Mouse (Mus musculus): ENCODE measurements around the gene Samd1. TPM values are rescaled to one million over a fixed set of nuclear protein-coding genes. Genes with fewer than 3 reads are reported as not detected.
"Not testable (repeated sequence)": the region's sequence is repeated elsewhere in the genome, so short reads cannot be mapped to it uniquely, and the experiment has no call there.

Gene Samd1
- total RNA-seq, 4 experiments from 2014 or later: 26.4 to 28.5 (median 27.2) TPM

DNA sequence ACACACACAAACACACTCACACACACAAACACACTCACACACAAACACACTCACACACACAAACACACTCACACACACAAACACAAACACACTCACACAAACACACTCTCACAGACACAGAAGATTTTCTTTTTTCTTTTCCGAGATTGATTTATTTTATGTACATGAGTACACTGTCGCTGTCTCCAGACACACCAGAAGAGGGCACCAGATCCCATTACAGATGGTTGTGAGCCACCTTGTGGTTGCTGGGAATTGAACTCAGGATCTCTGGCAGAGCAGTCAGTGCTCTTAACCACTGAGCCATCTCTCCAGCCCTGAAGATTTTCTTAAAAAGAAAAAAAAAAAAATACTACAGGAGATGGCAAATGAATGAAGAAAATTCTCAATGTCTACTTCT lies 14.2 kb upstream of the Samd1 start:
- not testable (repeated sequence) for DNase-seq (ENCODE audit: low spot score)

- no peak for DNase-seq (ENCODE audit: low spot score)
Measured at GRCm38 (mm10) chr8:83989243-83989642, 8.2 kb upstream of the Samd1 start.

DNA sequence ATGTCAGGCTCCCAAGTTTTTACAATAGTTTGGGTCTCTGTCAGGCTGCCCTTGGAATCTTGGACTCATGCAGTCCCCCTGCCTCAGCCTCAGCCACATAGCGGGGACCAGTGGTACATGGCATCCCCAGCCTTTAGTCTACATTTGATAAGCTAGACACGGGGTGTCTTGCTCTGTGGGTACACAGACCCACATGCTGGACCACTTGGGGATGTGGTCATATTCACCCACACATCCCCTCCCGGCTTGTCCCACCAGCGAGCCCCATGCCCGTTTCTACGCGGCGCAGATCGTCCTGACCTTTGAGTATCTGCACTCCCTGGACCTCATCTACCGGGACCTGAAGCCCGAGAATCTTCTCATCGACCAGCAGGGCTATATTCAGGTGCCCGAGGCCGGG lies 7.3 kb upstream of the Samd1 start:
- DNase-seq (ENCODE audit: low spot score): no peak

- no peak for DNase-seq (ENCODE audit: low spot score)
Measured at GRCm38 (mm10) chr8:83992488-83992887, 5.0 kb upstream of the Samd1 start.

- DNase-seq (ENCODE audit: low spot score): no peak
Measured at GRCm38 (mm10) chr8:83994030-83994429, 3.4 kb upstream of the Samd1 start.

DNA sequence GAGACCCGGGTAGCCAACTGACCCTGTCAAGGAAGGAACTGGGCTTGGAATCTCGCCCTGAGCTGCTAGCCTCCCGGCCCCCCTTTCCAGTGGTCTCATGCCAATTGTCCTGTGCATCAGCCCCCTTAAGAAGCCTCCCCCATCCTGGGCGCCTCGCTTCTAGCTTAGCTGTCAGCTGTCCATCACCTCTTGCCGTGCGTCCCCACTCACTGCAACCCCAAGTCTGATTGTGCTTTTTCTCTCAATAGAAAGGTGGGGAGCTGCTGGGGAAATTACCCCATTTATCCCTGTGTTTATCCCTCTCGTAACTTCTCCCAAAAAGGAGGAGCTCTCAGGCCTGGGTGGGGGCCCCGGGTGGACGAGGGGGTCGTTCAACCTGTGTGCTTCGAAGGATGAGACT lies 1.5 kb upstream of the Samd1 start:
- DNase-seq (ENCODE audit: low spot score): no peak

DNA sequence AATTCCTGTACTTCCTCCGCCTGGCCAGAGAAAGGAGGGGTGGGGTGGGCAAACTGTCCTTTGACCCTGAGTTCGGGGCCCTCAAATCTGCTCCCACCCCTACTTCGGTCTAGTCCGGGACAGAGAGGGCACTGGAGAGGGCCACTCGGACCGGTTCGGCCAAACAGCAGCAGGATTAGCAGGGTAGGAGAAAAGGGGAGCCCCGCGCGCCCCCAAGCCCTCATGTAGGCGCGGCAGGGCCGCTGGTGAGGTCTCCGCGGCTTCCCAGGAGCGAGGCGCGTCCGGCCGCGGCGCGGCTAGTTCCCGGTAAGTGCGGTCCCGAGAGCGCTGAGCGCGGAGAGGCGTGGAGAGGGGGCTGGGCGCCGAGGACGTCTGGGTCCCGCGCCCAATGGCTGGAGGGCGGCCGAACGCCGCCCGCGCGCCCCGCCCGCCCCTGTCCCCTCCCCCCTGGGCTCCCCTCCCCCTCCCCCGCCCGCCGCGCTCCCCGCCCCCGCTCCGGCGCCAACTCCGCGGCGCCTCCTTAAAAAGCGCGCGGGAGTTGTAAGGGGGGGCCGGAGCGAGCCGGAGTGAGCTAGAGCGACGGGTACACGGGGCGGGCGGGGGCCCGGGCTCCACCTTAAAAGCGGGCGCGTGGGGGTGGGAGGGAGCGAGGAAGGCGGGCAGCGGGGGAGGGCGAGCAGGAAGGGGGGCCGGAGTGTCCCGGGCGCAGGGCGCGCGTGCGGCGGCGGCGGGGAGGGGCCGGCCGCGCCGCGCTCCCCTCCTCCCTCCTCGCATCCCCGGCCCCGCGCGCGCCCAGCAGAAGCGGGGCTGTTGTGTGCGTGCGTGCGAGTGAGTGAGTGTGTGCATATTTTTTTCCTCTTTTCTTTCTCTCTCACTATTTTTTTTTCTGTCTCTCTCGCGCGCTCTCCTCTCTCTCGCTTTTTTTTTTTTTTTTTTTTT lies 636 bp upstream of the Samd1 start:
- DNase-seq (ENCODE audit: low spot score): peak; percentile 85

- DNase-seq (ENCODE audit: low spot score): no peak
Measured at GRCm38 (mm10) chr8:83998231-83999056, 972 bp downstream of the Samd1 start.

- no peak for DNase-seq (ENCODE audit: low spot score)
Measured at GRCm38 (mm10) chr8:83999057-83999705, 1.7 kb downstream of the Samd1 start.

GRCm38 (mm10) chr8:83999825-84000224 lies 2.4 kb downstream of the Samd1 start:
- DNase-seq (ENCODE audit: low spot score): no peak

DNA sequence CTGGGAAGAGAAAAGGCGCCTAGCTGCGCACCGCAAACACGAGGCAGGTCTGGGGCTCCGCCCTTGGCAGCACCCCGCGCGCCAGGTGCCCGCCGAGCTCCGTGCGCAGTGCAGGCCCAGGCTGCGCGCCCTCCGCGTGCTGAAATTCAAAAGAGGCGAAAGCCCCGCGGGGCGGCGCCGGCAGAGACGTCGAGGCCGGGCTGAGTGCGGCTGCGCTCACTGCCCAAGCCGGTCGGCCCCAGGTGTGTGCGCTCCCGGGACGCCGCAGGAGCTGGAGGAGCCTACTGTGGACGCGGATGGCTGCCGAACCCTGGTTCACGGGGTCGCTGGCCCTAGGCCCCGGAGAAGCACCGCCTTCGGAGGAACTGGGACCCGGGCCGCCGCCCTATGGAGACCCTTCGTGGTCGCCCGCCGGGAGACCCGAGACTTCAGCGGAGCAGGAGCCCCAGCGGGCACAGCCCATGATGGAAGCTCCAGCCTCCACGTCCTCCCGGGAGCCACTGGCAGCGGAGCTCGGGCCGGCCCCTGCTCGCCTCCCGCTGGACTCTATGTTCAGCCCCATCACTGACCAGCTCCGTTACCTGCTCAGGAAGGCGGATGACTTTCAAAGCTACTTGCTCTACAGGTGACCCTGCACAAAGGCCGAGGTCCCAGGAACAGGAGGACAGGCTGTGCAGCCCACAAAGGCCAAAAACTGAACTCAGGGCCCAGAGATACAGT lies 4.0 kb downstream of the Samd1 start, which contains the start of gene 1700067K01Rik:
1700067K01Rik (plus strand) TSS at position 222 of the 720 bp plus-strand sequence.
- DNase-seq (ENCODE audit: low spot score): no peak

DNA sequence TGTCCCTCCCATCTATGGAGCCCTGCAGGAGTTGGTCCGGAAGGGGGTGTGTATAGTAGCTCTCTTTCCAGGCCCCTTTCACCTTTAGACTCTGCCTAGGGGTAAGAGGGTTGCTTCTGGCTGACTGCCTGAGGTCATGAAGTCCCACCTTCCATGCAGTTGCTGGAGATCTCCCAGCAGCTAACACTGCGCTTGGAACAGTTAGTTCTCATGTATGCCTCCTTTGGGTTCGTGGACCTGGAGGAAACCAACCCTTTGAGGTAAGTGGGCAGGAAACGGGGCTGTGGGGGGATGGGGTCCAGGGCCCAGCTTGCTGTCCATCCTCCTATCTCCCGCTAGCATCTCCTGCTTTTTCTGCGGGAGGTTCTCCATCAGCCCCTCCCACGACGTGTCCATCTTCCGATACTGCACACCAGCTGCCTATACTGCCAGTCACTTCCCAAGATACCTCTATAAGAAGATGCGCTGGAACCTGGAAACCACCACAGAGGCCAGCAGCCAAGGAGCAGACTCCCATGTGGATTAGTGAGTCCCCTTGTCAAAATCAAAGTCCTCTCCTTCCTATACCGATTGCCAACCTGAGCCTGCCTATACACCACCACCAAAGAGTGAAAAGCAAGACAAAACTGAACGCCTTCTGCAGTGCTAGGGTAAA lies 5.6 kb downstream of the Samd1 start:
- DNase-seq (ENCODE audit: low spot score): no peak

DNA sequence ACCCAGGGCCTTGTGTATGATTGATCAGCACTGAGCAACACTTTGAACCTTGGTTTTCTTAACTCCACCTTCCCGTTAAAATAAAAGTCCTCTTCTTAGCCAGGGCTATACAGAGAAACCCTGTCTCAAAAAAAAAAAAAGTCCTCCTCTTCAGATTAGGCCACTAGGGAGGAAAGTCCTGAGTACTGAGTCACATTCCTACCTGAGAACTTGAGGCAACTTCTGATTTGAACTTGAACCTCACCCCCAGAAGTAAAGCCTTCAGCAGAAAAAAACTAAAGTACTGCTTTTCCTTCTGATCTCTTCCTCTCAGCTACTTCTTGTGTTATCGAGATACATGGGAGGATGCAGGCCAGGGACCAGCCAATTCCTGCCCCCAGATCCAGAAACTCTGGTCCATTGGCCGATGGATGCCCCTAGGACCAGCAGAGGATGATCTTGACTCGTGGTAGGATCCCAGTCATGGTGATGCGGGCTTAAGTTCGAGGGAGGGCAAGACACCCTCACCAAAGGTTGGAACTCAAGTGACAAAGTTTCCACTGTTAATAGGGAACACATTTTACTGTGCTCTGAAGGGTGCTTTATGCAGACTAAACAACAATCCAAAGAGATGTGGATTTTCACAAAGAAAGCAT lies 6.3 kb downstream of the Samd1 start:
- DNase-seq (ENCODE audit: low spot score): no peak

DNA sequence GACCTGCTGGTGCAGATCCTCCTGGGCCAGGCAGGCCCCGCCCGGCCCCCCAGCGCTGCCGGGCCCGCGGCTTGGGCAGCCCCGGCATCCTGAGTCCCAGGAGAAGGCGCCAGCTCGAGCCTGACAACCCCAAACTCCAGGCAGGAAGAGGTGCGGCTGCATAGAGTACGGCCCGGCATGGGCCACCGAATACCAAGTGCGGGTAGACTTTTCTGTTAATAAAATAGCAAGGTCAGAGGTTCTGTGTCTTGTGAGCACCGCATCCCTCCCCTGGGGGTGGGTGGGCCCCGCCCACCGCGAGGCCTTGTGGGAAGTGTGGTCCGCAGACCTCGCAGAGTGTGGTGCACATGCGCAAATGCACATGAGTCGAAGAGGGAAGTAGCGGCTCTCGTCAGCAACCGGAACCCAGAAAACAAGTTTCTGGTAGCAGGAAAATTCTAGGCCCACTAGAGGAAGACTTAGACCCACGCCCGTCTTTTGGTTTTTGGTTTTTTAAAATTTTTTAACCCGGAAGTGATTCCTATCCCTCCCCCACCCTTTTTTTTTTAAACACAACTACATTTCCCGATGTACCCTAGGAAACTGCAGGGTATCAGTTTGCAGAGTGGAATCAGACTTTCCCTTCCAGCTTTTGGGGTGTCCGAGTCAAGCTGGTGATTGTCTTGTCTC lies 7.2 kb downstream of the Samd1 start:
- peak; percentile 94 for DNase-seq (ENCODE audit: low spot score)

DNA sequence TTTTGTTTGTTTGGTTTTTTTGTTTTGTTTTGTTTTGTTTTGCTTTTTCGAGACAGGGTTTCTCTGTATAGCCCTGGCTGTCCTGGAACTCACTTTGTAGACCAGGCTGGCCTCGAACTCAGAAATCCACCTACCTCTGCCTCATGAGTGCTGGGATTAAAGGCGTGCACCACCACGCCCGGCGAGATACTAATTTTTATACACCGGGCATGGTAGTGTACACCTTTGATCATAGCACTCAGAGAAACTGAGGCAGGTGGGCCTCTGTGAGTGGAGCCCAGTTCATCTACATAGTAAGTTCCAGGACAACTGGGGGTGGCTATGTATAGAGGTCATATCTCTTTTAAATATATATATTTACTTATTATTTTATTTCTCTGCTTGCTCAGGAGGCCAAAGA lies 8.0 kb downstream of the Samd1 start:
- not testable (repeated sequence) for DNase-seq (ENCODE audit: low spot score)

GRCm38 (mm10) chr8:84008362-84008761 lies 10.9 kb downstream of the Samd1 start:
- DNase-seq (ENCODE audit: low spot score): no peak

GRCm38 (mm10) chr8:84009876-84010275 lies 12.4 kb downstream of the Samd1 start:
- DNase-seq (ENCODE audit: low spot score): peak; percentile 88

GRCm38 (mm10) chr8:84010625-84011611 lies 13.4 kb downstream of the Samd1 start:
- DNase-seq (ENCODE audit: low spot score): peak; percentile 54

Data from heart, adult 8-10 months (tissue).